In genomic region chr13:3523459-3523858, GRCm38 (mm10) we compare ENCODE assay signal across 8 mouse cellular contexts. TPM values are rescaled to one million over a fixed set of nuclear protein-coding genes. Genes with fewer than 3 reads are reported as not detected.
DNase-seq lines count a peak whose midpoint lies in the region; ATAC-seq and TF ChIP-seq lines count a peak whose summit lies in the region.

No protein-coding gene starts in this region.

- intact Hi-C loops in gastrocnemius, adult 2 months (cut with DNase I): no loop called here
- intact Hi-C loops in left cerebral cortex, adult 2 months (cut with DNase I): no loop called here

- H3K4me2 ChIP-seq in midbrain, embryonic 11.5 days: no peak overlapping the region

- H3K4me1 ChIP-seq in midbrain, embryonic 11.5 days (ENCODE audit: control insufficient read depth, insufficient read depth, low read length): no peaks in the 10 kb centered on the region
- H3K4me1 ChIP-seq in midbrain, embryonic 10.5 days: no peaks in the 10 kb centered on the region
- H3K4me1 ChIP-seq in cortical plate, adult 2 months (ENCODE audit: control insufficient read depth, insufficient read depth, low read length): peaks cover 1% of the 10 kb centered on the region; the same call in 1 of the 2 replicates

- no peak for TF ChIP-seq POLR2A in cortical plate, adult 2 months (IDR thresholded peaks at IDR 0.05; ENCODE audit: extremely low read depth, insufficient read depth, low read length)

- ATAC-seq in midbrain, embryonic 11.5 days (ENCODE audit: low FRiP score): no peak

- 81% methylated on average over 6 of the region's 6 CpGs for WGBS in midbrain, embryonic 11.5 days
- 78% methylated on average over 6 of the region's 6 CpGs for WGBS in midbrain, embryonic 10.5 days

- TF ChIP-seq CTCF in gastrocnemius, adult 2 months (IDR thresholded peaks at IDR 0.05): no peak
- TF ChIP-seq CTCF in cortical plate, adult 2 months (IDR thresholded peaks at IDR 0.05; ENCODE audit: extremely low read depth, insufficient read depth, low read length): no peak
- TF ChIP-seq CTCF in left cerebral cortex, adult 2 months (IDR thresholded peaks at IDR 0.05): no peak

- no peak overlapping the region for H3K27ac ChIP-seq in gastrocnemius, adult 2 months
- no peak overlapping the region for H3K27ac ChIP-seq in midbrain, embryonic 11.5 days (ENCODE audit: low read depth, low read length)
- H3K27ac ChIP-seq in midbrain, embryonic 10.5 days (replicated peaks): no peak overlapping the region
- H3K27ac ChIP-seq in cortical plate, adult 2 months (ENCODE audit: insufficient read depth, low read length): peak overlapping the region; percentile 46; the same call in 1 of the 2 replicates
- H3K27ac ChIP-seq in left cerebral cortex, adult 2 months: no peak overlapping the region

- no peaks in the 10 kb centered on the region for H3K9me3 ChIP-seq in midbrain, embryonic 11.5 days (ENCODE audit: control insufficient read depth, low read length)
- no peaks in the 10 kb centered on the region for H3K9me3 ChIP-seq in midbrain, embryonic 10.5 days (replicated peaks)

- no peak overlapping the region for H3K4me3 ChIP-seq in gastrocnemius, adult 2 months
- no peak overlapping the region for H3K4me3 ChIP-seq in midbrain, embryonic 11.5 days (ENCODE audit: low read depth, low read length)
- H3K4me3 ChIP-seq in midbrain, embryonic 10.5 days: no peak overlapping the region
- no peak overlapping the region for H3K4me3 ChIP-seq in cortical plate, adult 2 months (ENCODE audit: insufficient read depth, low read length)
- H3K4me3 ChIP-seq in left cerebral cortex, adult 2 months: no peak overlapping the region

- DNase-seq in gastrocnemius, adult 2 months: peak; percentile 39
- no peak for DNase-seq in gastrocnemius, postnatal 10 days
- peak; percentile 73 for DNase-seq in midbrain, embryonic 11.5 days (ENCODE audit: low spot score, missing footprints)
- DNase-seq in midbrain, embryonic 10.5 days (ENCODE audit: low spot score): no peak
- peak; percentile 18 for DNase-seq in lung, postnatal 14 days
- DNase-seq in left cerebral cortex, adult 2 months (ENCODE audit: extremely low spot score in 1 of 2, low spot score in 2 of 2): no peak
- DNase-seq in left cerebral cortex, adult 9 months (ENCODE audit: low spot score in 2 of 2): no peak

- no peaks in the 10 kb centered on the region for H3K36me3 ChIP-seq in midbrain, embryonic 11.5 days (ENCODE audit: control insufficient read depth, insufficient read depth, low read length)
- H3K36me3 ChIP-seq in midbrain, embryonic 10.5 days: no peaks in the 10 kb centered on the region

- no peaks in the 10 kb centered on the region for H3K27me3 ChIP-seq in midbrain, embryonic 11.5 days (ENCODE audit: control insufficient read depth, insufficient read depth, low read length)
- no peaks in the 10 kb centered on the region for H3K27me3 ChIP-seq in midbrain, embryonic 10.5 days (ENCODE audit: low read depth, poor library complexity, severe bottlenecking)

- H3K9ac ChIP-seq in midbrain, embryonic 11.5 days (ENCODE audit: low read length): no peak overlapping the region

RNA-seq across cellular contexts. Expression of gene Gdi2, which starts 14.4 kb away (rescaled TPM):
- 100 to 1,000 TPM; 145 to 152 TPM for total RNA-seq in gastrocnemius, adult 2 months (2021)
- 100 to 1,000 TPM; 211 to 214 TPM for total RNA-seq in gastrocnemius, postnatal 10 days (2021)
- 520 and 553 TPM in 2 replicates for polyA plus RNA-seq in midbrain, embryonic 11.5 days (2014; fragmentation: Nextera tagmentation; extraction: Ambion mirVana)
- 448 and 462 TPM in 2 replicates for polyA plus RNA-seq in midbrain, embryonic 10.5 days (2016; fragmentation: Nextera tagmentation; extraction: Ambion mirVana)
- 201 and 211 TPM in 2 replicates for polyA plus RNA-seq in cortical plate, adult 2 months (2012; rRNA removed)
- 100 to 1,000 TPM; 269 to 312 TPM for total RNA-seq in left cerebral cortex, adult 2 months (2021)

Comparison
In these comparisons a context has a peak if more than half of its experiments do, and no peak if none do; other contexts are left out.
1. DNase-seq: peak in gastrocnemius, adult 2 months (single experiment), midbrain, embryonic 11.5 days (single experiment) and lung, postnatal 14 days (single experiment); none in gastrocnemius, postnatal 10 days (single experiment), midbrain, embryonic 10.5 days (single experiment), left cerebral cortex, adult 2 months (0 of 2) and left cerebral cortex, adult 9 months (0 of 2).